Mouse (Mus musculus): Measurements from ENCODE around the gene Trmo. TPM values are rescaled to one million over a fixed set of nuclear protein-coding genes. Genes with fewer than 3 reads are reported as not detected.

The Trmo gene
- total RNA-seq, 2 experiments from 2014 or later = 3.7 to 4.6 TPM

DNA sequence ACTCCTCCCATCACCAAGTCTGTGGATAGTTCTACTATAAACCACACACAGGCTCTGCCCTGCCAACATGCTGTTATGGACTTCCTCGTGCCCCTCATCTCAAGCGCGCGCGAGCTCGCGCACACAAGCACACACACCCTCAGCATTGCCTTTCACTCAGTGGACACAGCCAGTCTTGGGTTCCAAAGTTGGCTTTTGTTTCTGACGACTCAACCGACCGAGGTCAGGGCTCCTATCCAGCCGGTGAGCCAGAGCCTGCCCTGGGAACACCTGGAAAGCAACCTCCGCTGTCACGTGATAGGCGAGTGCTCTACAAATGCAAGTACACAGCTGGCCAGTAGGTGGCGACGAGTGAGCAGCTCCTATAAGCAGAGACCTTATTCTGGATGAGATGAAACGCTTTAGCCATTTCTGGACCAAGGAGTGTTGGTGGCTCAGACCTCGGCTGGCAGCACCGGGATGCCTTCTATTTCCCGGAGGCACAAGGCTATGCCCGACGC, 14.3 kb downstream of the Trmo start:
- intact Hi-C loops (cut with DNase I) = no loop called here
- DNase-seq (ENCODE audit: extremely low spot score in 1 of 2, low spot score in 2 of 2) = peak; percentile 79 to 88

GRCm38 (mm10) chr4:46374455-46374854, 14.8 kb downstream of the Trmo start:
- intact Hi-C loops (cut with DNase I) = no loop called here
- DNase-seq (ENCODE audit: extremely low spot score in 1 of 2, low spot score in 2 of 2) = no peak

DNA sequence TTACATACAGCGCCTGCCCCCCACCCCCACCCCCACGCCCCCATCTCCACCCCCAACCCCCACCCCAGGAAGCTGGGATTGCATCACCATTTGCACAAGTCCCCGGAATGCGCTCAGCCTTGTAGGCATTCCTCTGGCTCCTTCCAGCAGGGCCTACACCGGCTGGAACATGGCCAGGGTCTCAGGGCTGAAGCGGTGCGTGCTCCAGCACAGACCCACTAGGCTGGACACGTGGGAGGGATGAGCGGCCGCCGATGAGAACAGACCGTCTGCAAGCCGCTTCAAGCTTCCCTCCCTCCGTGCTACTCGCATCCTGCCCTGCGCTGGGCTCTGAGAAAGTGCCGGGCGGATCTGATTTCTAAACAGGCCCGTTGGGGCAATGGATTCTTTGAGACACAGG, 18.2 kb downstream of the Trmo start:
- intact Hi-C loops (cut with DNase I) = no loop called here
- DNase-seq (ENCODE audit: extremely low spot score in 1 of 2, low spot score in 2 of 2) = peak; percentile 40 to 87

DNA sequence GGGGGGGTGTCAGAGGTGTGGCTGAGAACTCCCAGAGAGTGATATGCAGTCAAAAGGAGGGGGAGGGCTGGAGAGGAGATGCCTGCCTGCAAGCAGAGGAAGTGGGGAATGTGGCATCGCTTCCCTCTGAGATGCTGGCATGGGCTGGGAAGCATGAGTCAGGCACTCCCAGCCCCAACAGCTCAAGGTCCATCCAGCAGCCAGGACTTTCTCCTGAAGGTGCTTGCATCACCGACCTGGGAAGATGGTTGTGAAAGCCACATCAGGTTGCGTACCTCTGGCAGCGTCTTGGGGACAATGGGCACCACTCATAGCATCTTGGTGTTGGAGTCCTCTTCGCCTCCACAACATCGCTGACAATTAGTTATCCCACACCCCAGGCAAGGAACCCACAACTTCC, 18.8 kb downstream of the Trmo start:
- no peak for DNase-seq (ENCODE audit: extremely low spot score in 1 of 2, low spot score in 2 of 2)
- intact Hi-C loops (cut with DNase I) = no loop called here

GRCm38 (mm10) chr4:46369070-46369469, 20.2 kb downstream of the Trmo start:
- DNase-seq (ENCODE audit: extremely low spot score in 1 of 2, low spot score in 2 of 2) = no peak
- intact Hi-C loops (cut with DNase I) = no loop called here

GRCm38 (mm10) chr4:46367487-46367959, 21.7 kb downstream of the Trmo start:
- intact Hi-C loops (cut with DNase I) = no loop called here
- no peak for DNase-seq (ENCODE audit: extremely low spot score in 1 of 2, low spot score in 2 of 2)

GRCm38 (mm10) chr4:46364360-46364759, 24.9 kb downstream of the Trmo start:
- no peak for DNase-seq (ENCODE audit: extremely low spot score in 1 of 2, low spot score in 2 of 2)
- intact Hi-C loops (cut with DNase I) = no loop called here

DNA sequence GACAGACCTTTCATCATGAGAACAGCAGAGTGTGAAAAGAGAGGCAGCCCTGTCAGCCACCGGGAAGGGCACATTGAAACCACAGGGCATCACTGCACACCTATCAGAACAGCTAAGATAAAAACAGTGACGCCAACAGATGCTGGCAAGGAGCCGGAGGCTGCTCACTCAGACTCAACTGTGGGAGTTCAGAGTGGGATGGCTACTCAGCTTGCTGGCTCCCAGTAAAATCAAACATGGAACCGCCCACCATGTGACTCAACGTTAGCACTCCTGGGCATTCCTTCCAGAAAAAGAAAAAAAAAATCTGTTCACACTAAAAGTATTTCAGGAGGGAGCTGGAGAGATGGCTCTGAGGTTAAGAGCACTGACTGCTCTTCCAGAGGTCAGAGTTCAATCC, 28.0 kb downstream of the Trmo start:
- intact Hi-C loops (cut with DNase I) = no loop called here
- DNase-seq (ENCODE audit: extremely low spot score in 1 of 2, low spot score in 2 of 2) = no peak

- no peak for DNase-seq (ENCODE audit: extremely low spot score in 1 of 2, low spot score in 2 of 2)
- intact Hi-C loops (cut with DNase I) = no loop called here
Measured at GRCm38 (mm10) chr4:46359539-46360253, 29.5 kb downstream of the Trmo start.

- intact Hi-C loops (cut with DNase I) = no loop called here
- peak in 1 of 2 experiments; percentile 66 for DNase-seq (ENCODE audit: extremely low spot score in 1 of 2, low spot score in 2 of 2)
Measured at GRCm38 (mm10) chr4:46356351-46357133, 32.7 kb downstream of the Trmo start.

GRCm38 (mm10) chr4:46353045-46353444, 36.2 kb downstream of the Trmo start:
- no peak for DNase-seq (ENCODE audit: extremely low spot score in 1 of 2, low spot score in 2 of 2)
- intact Hi-C loops (cut with DNase I) = no loop called here

GRCm38 (mm10) chr4:46349530-46349929, 39.7 kb downstream of the Trmo start:
- no peak for DNase-seq (ENCODE audit: extremely low spot score in 1 of 2, low spot score in 2 of 2)
- intact Hi-C loops (cut with DNase I) = loop anchor here (10.0 kb wide), 1 partner anchor 145 kb away; no protein-coding TSS in a partner anchor

GRCm38 (mm10) chr4:46348897-46349296, 40.3 kb downstream of the Trmo start:
- intact Hi-C loops (cut with DNase I) = loop anchor here (10.0 kb wide), 1 partner anchor 144 kb away; no protein-coding TSS in a partner anchor
- DNase-seq (ENCODE audit: extremely low spot score in 1 of 2, low spot score in 2 of 2) = no peak

DNA sequence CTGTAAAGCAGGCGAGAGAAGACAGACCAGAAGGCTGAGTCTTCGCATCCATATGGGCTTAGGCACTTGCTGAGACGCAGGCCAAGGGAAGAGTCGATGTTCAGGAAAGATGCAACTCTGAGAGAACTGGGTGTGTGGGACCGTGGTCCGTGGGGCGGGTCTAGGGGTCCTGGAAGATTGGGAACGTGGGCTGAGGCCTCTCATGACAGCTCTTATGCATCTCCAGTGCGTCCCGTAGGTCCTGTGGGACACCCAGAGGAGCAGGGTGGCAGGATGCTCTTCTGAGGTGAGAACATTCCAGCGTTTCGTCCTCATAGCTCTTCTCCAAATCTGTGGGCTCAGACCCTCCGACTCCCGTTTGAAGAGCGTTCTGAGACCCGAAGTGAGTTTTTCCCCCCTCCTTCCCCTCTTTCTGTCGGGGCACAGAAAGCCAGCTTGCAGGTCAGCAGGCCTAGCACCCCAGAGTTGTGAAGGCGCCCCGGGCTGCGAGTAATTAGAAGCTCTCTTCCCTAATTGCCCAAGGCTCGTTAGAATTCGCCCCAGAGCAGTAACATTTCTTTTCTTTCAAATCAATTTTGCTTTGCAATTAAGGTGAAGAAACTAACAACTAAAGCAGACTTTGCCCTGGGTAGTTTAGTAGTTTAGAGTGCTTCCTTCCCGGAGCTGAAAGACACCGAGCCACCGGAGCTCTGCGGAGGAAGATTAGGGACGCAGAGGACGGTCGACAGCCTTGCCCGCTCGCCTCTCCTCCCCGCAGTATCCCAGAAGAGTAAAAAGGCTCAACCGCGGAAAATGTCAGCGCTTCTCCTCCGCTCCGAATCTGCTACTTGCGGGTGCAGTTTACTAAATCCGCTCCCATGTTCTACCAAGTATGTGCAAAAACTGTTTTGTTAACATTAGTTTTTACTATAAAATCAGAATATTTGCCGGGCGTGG, 41.4 kb downstream of the Trmo start:
- intact Hi-C loops (cut with DNase I) = loop anchor here (10.0 kb wide), 1 partner anchor 143 kb away; no protein-coding TSS in a partner anchor
- no peak for DNase-seq (ENCODE audit: extremely low spot score in 1 of 2, low spot score in 2 of 2)

DNA sequence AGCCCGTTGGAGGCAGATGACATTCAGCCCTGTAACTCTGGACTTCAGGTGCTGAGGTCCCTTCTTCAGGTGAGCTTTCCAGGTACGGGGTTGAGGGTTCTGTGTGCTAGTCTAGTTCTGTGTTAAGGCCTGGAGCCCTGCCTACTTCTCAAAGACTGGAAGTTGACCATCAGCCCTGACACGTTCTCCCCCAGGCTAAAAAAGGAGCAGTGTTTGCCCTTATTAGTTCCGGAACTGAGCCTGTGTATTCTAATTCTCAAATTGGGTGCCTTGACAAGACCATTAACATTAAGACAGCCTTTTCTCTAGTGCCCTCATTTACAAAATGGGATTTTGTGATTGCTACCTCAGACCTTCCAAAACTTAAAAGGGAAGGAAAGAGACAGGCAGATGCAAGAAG, 42.1 kb downstream of the Trmo start:
- intact Hi-C loops (cut with DNase I) = loop anchor here (10.0 kb wide), 1 partner anchor 142 kb away; no protein-coding TSS in a partner anchor
- no peak for DNase-seq (ENCODE audit: extremely low spot score in 1 of 2, low spot score in 2 of 2)

DNA sequence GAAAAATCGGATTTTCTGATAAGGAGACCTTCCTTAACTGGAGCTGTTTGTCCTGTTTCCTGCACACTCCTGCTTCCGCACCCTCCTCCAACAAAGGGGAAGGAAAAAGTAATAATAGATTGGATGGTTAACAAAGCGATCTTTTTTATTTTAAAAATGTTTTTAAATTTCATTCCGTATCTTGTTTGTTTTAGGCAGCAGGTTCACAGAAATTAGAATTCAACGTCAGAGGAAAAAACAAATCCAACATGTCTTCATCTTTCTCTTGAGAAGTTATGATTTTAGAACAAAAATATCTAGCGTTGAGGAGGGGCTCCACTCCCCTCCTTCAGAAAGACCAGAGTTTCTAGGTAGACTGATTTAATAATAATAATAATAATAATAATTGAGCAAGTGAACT, 43.0 kb downstream of the Trmo start:
- no peak for DNase-seq (ENCODE audit: extremely low spot score in 1 of 2, low spot score in 2 of 2)
- intact Hi-C loops (cut with DNase I) = loop anchor here (10.0 kb wide), 1 partner anchor 141 kb away; no protein-coding TSS in a partner anchor

DNA sequence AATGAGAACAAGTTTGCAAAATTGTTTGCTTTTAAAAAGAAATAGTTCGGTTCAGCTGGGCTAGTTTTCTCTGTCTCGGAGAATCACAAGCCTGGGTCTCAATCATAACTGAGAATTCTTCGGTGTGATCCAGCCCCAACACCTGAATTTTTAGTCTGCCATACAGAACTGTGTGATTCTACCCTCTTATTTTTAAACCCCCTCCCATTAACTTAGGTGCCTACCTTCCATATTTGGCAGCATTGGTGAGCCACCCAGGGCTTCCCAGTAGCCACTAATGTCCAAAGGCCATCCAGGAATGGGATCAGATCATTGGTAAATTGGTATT, 43.5 kb downstream of the Trmo start:
- intact Hi-C loops (cut with DNase I) = loop anchor here (10.0 kb wide), 1 partner anchor 141 kb away; no protein-coding TSS in a partner anchor
- no peak for DNase-seq (ENCODE audit: extremely low spot score in 1 of 2, low spot score in 2 of 2)

- intact Hi-C loops (cut with DNase I) = loop anchor here (10.0 kb wide), 1 partner anchor 140 kb away; no protein-coding TSS in a partner anchor
- DNase-seq (ENCODE audit: extremely low spot score in 1 of 2, low spot score in 2 of 2) = no peak
Measured at GRCm38 (mm10) chr4:46345056-46345772, 44.0 kb downstream of the Trmo start.

Measured in left cerebral cortex, postnatal 10 days (tissue).